Mouse (Mus musculus): ENCODE measurements at regions not wholly inside any gene's neighbourhood (a gene's known extent, or its start where the extent isn't known, plus 50 kb on each side); places are given as distances from the start of the nearest gene placed in this dataset.

GRCm38 (mm10) chr8:117894861-117895260 lies 93.1 kb upstream of the Mphosph6 start:
- DNase-seq: no peak

DNA sequence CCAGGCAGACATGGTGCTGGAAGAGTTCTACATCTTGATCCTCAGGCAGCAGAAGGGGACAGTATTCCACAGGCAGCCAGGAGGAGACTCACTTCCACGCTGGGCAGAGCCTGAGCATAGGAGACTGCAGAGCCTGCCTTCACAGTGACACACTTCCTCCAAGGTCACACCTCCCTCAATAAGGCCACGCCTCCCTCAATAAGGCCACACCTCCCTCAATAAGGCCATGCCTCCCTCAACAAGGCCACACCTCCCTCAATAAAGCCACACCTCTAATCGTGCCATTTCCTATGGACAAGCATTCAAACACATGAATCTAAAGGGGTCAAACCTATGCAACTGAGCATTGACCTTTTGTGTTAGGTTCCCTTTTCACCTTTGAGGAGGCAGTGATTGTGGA lies 88.5 kb upstream of the Mphosph6 start:
- DNase-seq: no peak

GRCm38 (mm10) chr8:117881414-117881973 lies 79.8 kb upstream of the Mphosph6 start:
- no peak for DNase-seq

- DNase-seq: no peak
These were observed 78.7 kb upstream of the Mphosph6 start for GRCm38 (mm10) chr8:117880279-117880975.

- DNase-seq: no peak
These were observed 71.9 kb upstream of the Mphosph6 start for GRCm38 (mm10) chr8:117873611-117874010.

DNA sequence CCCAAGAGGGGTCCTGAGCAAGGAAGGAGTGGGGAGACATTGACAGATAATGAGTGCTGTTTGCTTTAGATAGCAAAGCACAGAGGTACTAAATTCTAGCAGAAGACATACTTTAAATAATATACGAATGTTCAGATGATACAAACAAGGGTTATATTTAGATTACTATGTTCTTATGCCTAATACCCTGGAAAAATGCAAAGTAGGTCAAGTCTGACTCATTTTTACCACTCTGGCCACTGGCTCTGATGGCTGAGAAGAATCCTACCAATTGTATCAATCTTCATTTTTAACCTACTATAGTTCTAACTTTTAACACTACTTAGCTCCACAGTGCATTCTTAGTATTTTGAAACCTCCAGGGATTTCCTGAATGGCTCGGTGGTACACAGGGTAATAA lies 65.4 kb upstream of the Mphosph6 start:
- DNase-seq: no peak

DNA sequence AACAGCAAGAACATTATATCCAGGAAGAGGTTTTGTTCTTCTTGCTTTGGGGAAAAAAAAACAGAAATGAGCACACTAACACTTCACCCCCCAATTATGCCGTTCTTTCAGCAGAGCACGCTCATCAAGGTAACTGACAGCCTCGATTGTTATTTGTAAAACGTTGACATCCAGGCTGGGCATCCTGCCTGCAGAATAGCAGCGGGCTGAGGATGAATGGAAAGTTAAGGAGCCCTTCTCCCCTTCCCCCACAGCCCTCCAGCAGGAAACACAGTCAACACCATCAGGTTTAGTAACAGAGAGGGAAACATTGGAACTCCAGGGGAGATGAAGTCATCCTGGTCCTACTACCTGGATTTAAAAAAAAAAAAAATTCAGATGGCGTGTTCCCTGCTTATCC lies 63.3 kb upstream of the Mphosph6 start:
- no peak for DNase-seq

DNA sequence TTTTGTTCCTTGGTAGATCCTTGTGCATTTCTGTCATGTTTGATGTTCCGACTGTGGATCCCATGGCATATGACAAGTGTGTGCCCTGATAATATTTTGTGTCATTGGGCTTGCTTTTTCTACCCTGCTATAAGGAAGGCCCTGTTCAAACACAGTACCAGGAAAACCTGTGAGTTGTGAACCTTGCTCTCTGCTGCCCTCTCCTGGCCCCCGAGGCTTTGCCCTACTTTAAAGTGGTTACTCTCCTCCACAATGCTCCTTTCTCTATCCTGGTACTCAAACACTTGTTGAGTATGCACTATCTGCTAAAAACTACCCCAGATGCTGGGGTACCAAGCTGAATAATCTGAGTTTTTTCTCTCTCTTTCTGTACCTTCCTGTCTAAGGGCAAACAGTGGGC lies 62.1 kb upstream of the Mphosph6 start:
- no peak for DNase-seq

DNA sequence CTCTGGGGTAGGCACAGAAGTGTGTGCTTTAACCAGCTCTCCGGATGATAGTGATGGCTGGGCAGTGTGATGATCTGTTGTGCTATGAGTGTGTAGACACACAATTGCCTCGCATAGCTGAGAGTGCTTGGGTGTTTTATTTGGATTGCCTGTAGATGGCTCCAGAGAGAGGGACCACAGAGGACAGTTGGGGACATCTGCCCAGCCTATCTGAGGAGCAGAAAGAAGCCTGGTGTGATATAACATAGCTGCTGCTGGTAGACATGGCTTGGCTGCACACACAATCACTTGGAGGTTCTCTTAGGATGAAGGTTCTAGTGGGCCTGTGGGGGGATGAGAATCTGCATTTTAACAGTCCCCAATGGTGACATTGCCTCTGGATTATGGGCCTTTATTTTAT lies 60.6 kb upstream of the Mphosph6 start:
- DNase-seq: no peak

DNA sequence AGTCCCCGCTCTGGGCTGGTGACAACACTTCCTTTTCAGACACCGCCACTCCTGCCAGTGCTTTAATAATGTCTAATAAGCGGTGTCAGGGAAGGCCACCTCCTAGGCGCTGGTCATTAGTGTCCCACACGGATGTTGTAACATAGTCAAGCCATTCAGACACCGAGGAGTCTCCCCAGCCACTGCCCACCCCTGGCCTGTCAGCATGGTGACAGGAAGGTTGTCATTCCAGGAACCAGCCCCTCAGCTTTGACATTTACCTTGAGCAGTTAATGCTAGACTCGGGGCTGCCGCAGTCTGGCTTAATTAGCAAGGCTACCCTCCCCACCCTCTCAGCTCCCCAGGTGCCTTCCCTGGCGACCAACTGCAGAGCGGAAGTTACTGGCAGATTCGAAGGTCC lies 58.0 kb upstream of the Mphosph6 start:
- no peak for DNase-seq

DNA sequence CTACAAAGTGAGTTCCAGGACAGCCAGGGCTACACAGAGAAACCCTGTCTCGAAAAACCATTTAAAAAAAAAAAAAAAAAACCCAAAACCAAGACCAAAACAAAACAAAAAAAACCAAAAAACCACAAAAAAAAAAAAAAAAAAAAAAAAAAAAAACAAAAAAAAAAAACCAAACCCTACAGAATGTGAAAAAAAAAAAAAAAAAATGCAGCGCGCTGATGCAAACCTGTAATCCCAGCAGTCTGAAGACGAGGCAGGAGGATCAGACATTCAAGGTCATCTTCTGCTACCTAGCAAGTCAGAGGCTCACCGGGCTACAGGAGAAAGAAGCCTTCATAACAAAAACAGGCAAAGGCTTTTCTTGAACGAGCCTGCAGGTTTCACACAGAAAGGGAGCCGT lies 57.4 kb upstream of the Mphosph6 start:
- no peak for DNase-seq

DNA sequence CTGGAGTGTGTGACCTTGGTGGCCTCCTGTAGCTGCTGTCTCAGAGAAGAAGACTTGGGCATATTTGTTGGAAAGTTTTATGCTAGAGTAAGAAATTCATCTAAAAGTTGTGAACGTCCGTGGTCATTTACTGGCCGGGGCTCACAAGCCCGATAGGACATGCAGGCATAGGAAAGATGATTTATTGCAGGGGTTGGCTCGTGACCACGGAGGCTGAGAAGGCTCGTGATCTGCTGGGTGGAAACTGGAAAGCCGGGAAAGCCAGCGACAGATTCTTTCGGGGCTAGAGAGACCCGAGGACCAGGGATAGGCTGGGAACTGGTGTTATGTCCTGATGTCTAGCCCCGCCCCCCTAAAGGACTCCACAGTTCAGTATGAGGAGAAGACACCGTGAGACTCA lies 54.4 kb upstream of the Mphosph6 start:
- no peak for DNase-seq

DNA sequence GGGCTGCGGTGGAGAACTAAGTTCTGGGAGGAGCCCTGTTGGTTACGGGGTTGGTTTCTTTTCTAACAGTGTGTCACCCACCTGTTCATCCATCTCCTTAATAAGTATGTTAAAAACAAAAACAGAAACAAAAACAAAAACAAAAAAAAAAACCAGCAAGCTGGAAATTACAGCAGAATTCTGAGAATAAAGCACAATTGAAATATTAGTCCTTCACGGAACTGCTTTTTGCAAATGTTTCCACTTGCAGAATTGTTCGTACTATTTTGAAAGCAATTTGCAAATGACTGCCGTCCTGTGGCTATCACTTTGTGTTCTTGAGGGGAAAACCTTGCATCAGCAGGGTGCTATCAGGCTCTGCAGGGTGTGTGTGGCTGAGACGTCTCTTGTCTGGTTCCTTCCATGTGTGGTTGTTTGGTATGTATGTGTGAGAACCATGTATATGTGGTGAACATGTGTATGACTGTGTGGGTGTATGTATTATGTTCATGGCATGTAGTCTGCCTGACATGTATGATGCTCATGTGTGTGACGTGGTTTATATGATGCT lies 53.3 kb upstream of the Mphosph6 start:
- DNase-seq: no peak

- no peak for DNase-seq
These were observed 52.6 kb upstream of the Mphosph6 start for GRCm38 (mm10) chr8:117854301-117854700.

GRCm38 (mm10) chr8:117853408-117853807 lies 51.7 kb upstream of the Mphosph6 start:
- no peak for DNase-seq

- DNase-seq: no peak
These were observed 50.8 kb upstream of the Mphosph6 start for GRCm38 (mm10) chr8:117852521-117852920.

Measured in gastrocnemius, postnatal 25 days (tissue).